Mouse (Mus musculus) mammary gland, adult 2 months (tissue): ENCODE data around the gene A730015C16Rik. TPM values are rescaled to one million over a fixed set of nuclear protein-coding genes. Genes with fewer than 3 reads are reported as not detected.

Source experiments
- polyA plus RNA-seq: library from polyadenylated mRNA; depleted of rRNA; stranded (reverse); fragments of >200 nt; gene quantifications from 2 replicates; pipeline ENCODE4 v1.2.3, GENCODE M21; 2012; ENCODE audit warnings: low replicate concordance; rRNA removed

The A730015C16Rik gene
- 0.13 and 0.22 TPM in 2 replicates for polyA plus RNA-seq

GRCm38 (mm10) chr4:108848505-108848848, at the start of gene A730015C16Rik:
Gene A730015C16Rik (minus strand): TSS chr4:108848619.

GRCm38 (mm10) chr4:108878963-108879822, 30.8 kb upstream of the A730015C16Rik start, which contains the start of gene Rab3b:
Gene Rab3b (plus strand): TSS chr4:108879063.

GRCm38 (mm10) chr4:108847715-108848504, 509 bp downstream of the A730015C16Rik start, which contains the start of gene Kti12:
Gene Kti12 (plus strand): TSS chr4:108847785.

GRCm38 (mm10) chr4:108834115-108834970, 14.1 kb downstream of the A730015C16Rik start, which contains the start of gene Txndc12:
Gene Txndc12 (plus strand): TSS chr4:108834601.

GRCm38 (mm10) chr4:108832916-108833827, 15.2 kb downstream of the A730015C16Rik start, which contains the start of gene Btf3l4:
Gene Btf3l4 (minus strand): TSS chr4:108833614.

Other genes with a start within 250 kb of the A730015C16Rik start
- 30.7 and 34.0 TPM in 2 replicates for gene Cc2d1b, start 228.7 kb downstream of the A730015C16Rik start, polyA plus RNA-seq
- gene 3110021N24Rik, start 129.0 kb downstream of the A730015C16Rik start, polyA plus RNA-seq = 0.11 TPM in 1 of 2 replicates, not detected in the other
- 3.3 and 6.3 TPM in 2 replicates for gene Zfyve9, start 67.8 kb downstream of the A730015C16Rik start, polyA plus RNA-seq
- gene Btf3l4, start 15.0 kb downstream of the A730015C16Rik start, polyA plus RNA-seq = 9.9 and 18.9 TPM in 2 replicates
- 9.5 and 16.8 TPM in 2 replicates for gene Txndc12, start 14.0 kb downstream of the A730015C16Rik start, polyA plus RNA-seq
- gene Kti12, start 834 bp downstream of the A730015C16Rik start, polyA plus RNA-seq = 31.3 and 49.9 TPM in 2 replicates
- gene Rab3b, start 30.4 kb upstream of the A730015C16Rik start, polyA plus RNA-seq = 0.88 and 1.2 TPM in 2 replicates
- gene Nrd1, start 152.0 kb upstream of the A730015C16Rik start, polyA plus RNA-seq = 17.4 and 60.1 TPM in 2 replicates